Mouse (Mus musculus): ENCODE measurements at regions not wholly inside any gene's neighbourhood (a gene's known extent, or its start where the extent isn't known, plus 50 kb on each side); places are given as distances from the start of the nearest gene placed in this dataset.

GRCm38 (mm10) chr12:17626043-17626442 is 64.6 kb upstream of the Hpcal1 start:
- TF ChIP-seq POLR2A (IDR thresholded peaks at IDR 0.05; ENCODE audit: extremely low read depth, insufficient read depth, low read length) (no peak), CTCF (IDR thresholded peaks at IDR 0.05; ENCODE audit: low read depth, low read length) (no peak)
